Mouse (Mus musculus) spleen, embryonic (tissue): ENCODE results near the gene Sdr39u1.

ENCODE experiments used
- CTCF ChIA-PET: fragments of 350-600 bp; sonication (Branson Sonifier 250); formaldehyde crosslinking; loops from one replicate; lab custom pipeline; 2022; lab: Charles Lee

Gene Sdr39u1

GRCm38 (mm10) chr14:55884713-55885113, 15.4 kb downstream of the Sdr39u1 start, which contains the start of gene Khnyn:
Khnyn (plus strand) TSS chr14:55884947.
- CTCF ChIA-PET, result interaction anchor here (0.6 to 1.1 kb wide), 2 partner anchors 11 to 33 kb away, joined by 3 read pairs; no protein-coding TSS in a partner anchor

- CTCF ChIA-PET, result interaction anchor here (0.6 to 1.1 kb wide), 2 partner anchors 10 to 36 kb away, joined by 3 to 4 read pairs; no protein-coding TSS in a partner anchor
These were observed 15.9 kb downstream of the Sdr39u1 start, which contains the start of gene Cbln3 for GRCm38 (mm10) chr14:55884166-55884565. Cbln3 (minus strand) TSS chr14:55884392.

GRCm38 (mm10) chr14:55883663-55884062, 16.4 kb downstream of the Sdr39u1 start:
- CTCF ChIA-PET, result interaction anchor here (0.6 kb wide), 1 partner anchor 36 kb away, joined by 4 read pairs; no protein-coding TSS in a partner anchor

GRCm38 (mm10) chr14:55883149-55883661, 16.9 kb downstream of the Sdr39u1 start:
- CTCF ChIA-PET, result interaction anchor here (1.0 kb wide), 1 partner anchor 16 kb away, joined by 3 read pairs; no protein-coding TSS in a partner anchor

GRCm38 (mm10) chr14:55882171-55882641, 17.9 kb downstream of the Sdr39u1 start:
- CTCF ChIA-PET, result interaction anchor here (0.9 to 1.0 kb wide), 3 partner anchors 17 to 37 kb away, joined by 3 to 10 read pairs (median 3); partner anchors contain the start of gene Sdr39u1

- CTCF ChIA-PET, result interaction anchor here (0.9 kb wide), 1 partner anchor 38 kb away, joined by 10 read pairs; no protein-coding TSS in a partner anchor
These were observed 19.1 kb downstream of the Sdr39u1 start for GRCm38 (mm10) chr14:55880982-55881381.

- CTCF ChIA-PET, result interaction anchor here (0.6 kb wide), 1 partner anchor 32 kb away, joined by 4 read pairs; no protein-coding TSS in a partner anchor
These were observed 20.5 kb downstream of the Sdr39u1 start for GRCm38 (mm10) chr14:55879623-55880022.

- CTCF ChIA-PET, result interaction anchor here (0.9 kb wide), 1 partner anchor 11 kb away, joined by 3 read pairs; no protein-coding TSS in a partner anchor
These were observed 21.7 kb downstream of the Sdr39u1 start for GRCm38 (mm10) chr14:55878316-55878940.

- CTCF ChIA-PET, result interaction anchor here (0.9 kb wide), 1 partner anchor 11 kb away, joined by 3 read pairs; no protein-coding TSS in a partner anchor
These were observed 22.4 kb downstream of the Sdr39u1 start for GRCm38 (mm10) chr14:55877469-55878315.

- CTCF ChIA-PET, result interaction anchor here (0.6 to 1.6 kb wide), 4 partner anchors 11 to 44 kb away, joined by 3 to 7 read pairs (median 5); partner anchors contain the start of genes Khnyn and Nynrin
These were observed 26.1 kb downstream of the Sdr39u1 start for GRCm38 (mm10) chr14:55873714-55874683.

- CTCF ChIA-PET, result interaction anchor here (0.6 to 1.6 kb wide), 3 partner anchors 11 to 45 kb away, joined by 3 to 7 read pairs (median 3); partner anchors contain the start of genes Khnyn and Nynrin
These were observed 26.8 kb downstream of the Sdr39u1 start for GRCm38 (mm10) chr14:55873242-55873713.

GRCm38 (mm10) chr14:55872551-55872950, 27.5 kb downstream of the Sdr39u1 start:
- CTCF ChIA-PET, result no interaction called here

- CTCF ChIA-PET, result no interaction called here
These were observed 28.1 kb downstream of the Sdr39u1 start for GRCm38 (mm10) chr14:55872039-55872438.

- CTCF ChIA-PET, result no interaction called here
These were observed 30.6 kb downstream of the Sdr39u1 start for GRCm38 (mm10) chr14:55869538-55869937.

- CTCF ChIA-PET, result interaction anchor here (0.7 kb wide), 1 partner anchor 14 kb away, joined by 9 read pairs; no protein-coding TSS in a partner anchor
These were observed 31.7 kb downstream of the Sdr39u1 start for GRCm38 (mm10) chr14:55868230-55869026.

GRCm38 (mm10) chr14:55866962-55867361, 33.1 kb downstream of the Sdr39u1 start:
- CTCF ChIA-PET, result interaction anchor here (0.5 to 1.2 kb wide), 2 partner anchors 53 to 872 kb away, joined by 4 to 14 read pairs; partner anchors contain the start of gene Myh7

GRCm38 (mm10) chr14:55863773-55864172, 36.3 kb downstream of the Sdr39u1 start:
- CTCF ChIA-PET, result interaction anchor here (0.8 kb wide), 1 partner anchor 11 kb away, joined by 3 read pairs; no protein-coding TSS in a partner anchor

- CTCF ChIA-PET, result no interaction called here
These were observed 37.1 kb downstream of the Sdr39u1 start for GRCm38 (mm10) chr14:55862970-55863369.

GRCm38 (mm10) chr14:55862186-55862585, 37.9 kb downstream of the Sdr39u1 start:
- CTCF ChIA-PET, result no interaction called here
